Mouse (Mus musculus): ENCODE measurements around the gene Sec24b. TPM values are rescaled to one million over a fixed set of nuclear protein-coding genes. Genes with fewer than 3 reads are reported as not detected.
A peak's percentile ranks its signal among the peaks of the same experiment; 100 is the strongest.

The Sec24b gene
- polyA plus RNA-seq, 1 experiment from 2014 or later = 15.2 TPM

DNA sequence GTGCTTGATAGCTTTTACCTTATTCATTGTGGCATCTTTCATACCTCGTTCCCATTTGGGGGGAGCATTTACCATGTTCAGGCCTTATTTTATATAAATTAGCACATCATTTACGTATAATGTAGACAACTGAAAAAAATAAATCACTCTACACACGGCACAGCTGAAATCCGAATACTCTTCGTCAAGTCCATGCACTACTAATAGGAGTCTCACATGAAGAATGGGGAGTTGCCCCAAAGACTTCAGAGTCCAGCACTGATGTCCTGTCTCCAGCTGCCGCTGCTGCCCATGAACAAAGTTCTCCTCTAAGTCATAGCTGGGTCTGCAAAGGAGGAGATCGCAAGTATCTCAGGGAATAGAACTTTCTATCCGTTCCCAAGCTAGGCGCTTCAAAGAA is 15.9 kb upstream of the Sec24b start:
- no peaks in the 10 kb centered on the region for H3K4me1 ChIP-seq
- no peak overlapping the region for H3K9ac ChIP-seq
- 80% methylated on average over 9 of the region's 9 CpGs for WGBS (ENCODE audit: insufficient replicate concordance)
- H3K27me3 ChIP-seq (replicated peaks) = no peaks in the 10 kb centered on the region
- H3K9me3 ChIP-seq (replicated peaks) = no peaks in the 10 kb centered on the region
- H3K4me3 ChIP-seq = no peak overlapping the region
- H3K36me3 ChIP-seq = no peaks in the 10 kb centered on the region
- H3K27ac ChIP-seq = no peak overlapping the region
- no peak for ATAC-seq
- H3K4me2 ChIP-seq = no peak overlapping the region

DNA sequence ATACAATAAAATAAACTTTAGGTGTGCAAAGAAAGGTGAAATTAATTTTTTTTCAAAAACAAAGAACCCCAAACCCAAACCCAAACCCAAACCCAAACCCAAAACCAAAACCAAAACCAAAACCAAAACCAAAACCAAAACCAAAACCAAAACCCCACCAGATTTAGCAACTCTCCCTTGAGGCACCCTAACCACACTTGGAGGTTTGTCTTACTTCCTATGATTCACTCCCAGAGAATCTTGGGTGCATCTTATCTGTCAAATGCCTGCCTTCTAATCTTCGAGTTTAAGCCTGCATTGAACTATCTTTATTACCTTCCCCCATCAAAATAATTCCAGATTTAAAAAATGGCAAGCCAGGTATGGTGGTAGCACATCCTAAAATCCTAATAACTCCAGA is 14.4 kb upstream of the Sec24b start:
- WGBS (ENCODE audit: insufficient replicate concordance) = 33% methylated on average over 1 of the region's 1 CpGs
- Histone ChIP-seq H3K4me2 (no peak overlapping the region), H3K9ac (no peak overlapping the region), H3K27ac (no peak overlapping the region), H3K9me3 (replicated peaks) (no peaks in the 10 kb centered on the region), H3K4me1 (no peaks in the 10 kb centered on the region), H3K4me3 (no peak overlapping the region), H3K36me3 (no peaks in the 10 kb centered on the region), H3K27me3 (replicated peaks) (no peaks in the 10 kb centered on the region)
- no peak for ATAC-seq

DNA sequence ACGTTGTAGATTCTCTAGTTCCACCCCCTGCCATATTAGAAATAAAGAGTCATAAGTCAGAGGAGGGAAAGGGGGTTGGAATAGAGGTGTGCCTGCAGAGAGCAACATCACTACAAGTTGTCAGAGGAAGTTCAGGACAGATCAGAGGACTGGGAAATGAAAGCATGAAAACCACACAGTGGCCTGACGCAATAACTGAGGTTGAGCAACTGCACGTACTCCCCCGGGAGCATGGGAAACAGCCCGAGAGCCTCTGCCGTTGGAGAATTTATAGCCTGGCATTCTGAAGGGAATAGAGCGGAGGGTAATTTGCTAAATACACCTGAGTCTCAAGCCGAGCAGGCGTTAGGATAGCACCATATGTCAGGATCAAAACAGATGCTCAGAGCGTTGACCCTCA is 11.7 kb upstream of the Sec24b start:
- H3K4me2 ChIP-seq = peak overlapping the region; percentile 15; the same call in 1 of the 2 replicates

DNA sequence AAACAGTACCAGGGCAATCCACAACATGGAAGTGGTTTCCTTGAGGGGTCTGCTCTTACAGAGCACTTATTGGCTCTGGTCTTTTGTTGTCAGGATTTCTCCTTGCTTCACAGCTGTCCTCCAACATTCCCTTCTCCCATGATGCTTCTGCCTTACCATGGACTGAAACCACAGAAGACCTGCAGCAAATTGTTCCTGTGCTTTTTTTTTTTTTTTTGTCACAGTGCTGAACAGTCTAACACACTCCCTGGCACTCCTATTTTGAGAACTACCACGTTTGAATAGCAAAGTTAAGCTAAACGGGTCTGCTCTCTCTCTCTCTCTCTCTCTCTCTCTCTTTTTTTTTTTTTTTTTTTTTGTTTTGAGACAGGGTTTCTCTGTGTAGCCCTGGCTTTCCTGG is 10.6 kb upstream of the Sec24b start:
- H3K36me3 ChIP-seq = no peaks in the 10 kb centered on the region
- H3K27ac ChIP-seq = no peak overlapping the region
- H3K4me2 ChIP-seq = no peak overlapping the region
- H3K4me1 ChIP-seq = no peaks in the 10 kb centered on the region
- H3K9ac ChIP-seq = no peak overlapping the region
- H3K27me3 ChIP-seq (replicated peaks) = no peaks in the 10 kb centered on the region
- no peak for ATAC-seq
- H3K4me3 ChIP-seq = no peak overlapping the region
- no peaks in the 10 kb centered on the region for H3K9me3 ChIP-seq (replicated peaks)
- 37% methylated on average over 2 of the region's 2 CpGs for WGBS (ENCODE audit: insufficient replicate concordance)

More for the DNA sequence above, 11.7 kb upstream of the Sec24b start:
- H3K9ac ChIP-seq = no peak overlapping the region
- H3K36me3 ChIP-seq = no peaks in the 10 kb centered on the region
- WGBS (ENCODE audit: insufficient replicate concordance) = 33% methylated on average over 10 of the region's 10 CpGs
- H3K9me3 ChIP-seq (replicated peaks) = no peaks in the 10 kb centered on the region
- H3K27ac ChIP-seq = no peak overlapping the region
- H3K4me1 ChIP-seq = no peaks in the 10 kb centered on the region
- H3K4me3 ChIP-seq = no peak overlapping the region
- H3K27me3 ChIP-seq (replicated peaks) = no peaks in the 10 kb centered on the region
- peak; percentile 58 for ATAC-seq

DNA sequence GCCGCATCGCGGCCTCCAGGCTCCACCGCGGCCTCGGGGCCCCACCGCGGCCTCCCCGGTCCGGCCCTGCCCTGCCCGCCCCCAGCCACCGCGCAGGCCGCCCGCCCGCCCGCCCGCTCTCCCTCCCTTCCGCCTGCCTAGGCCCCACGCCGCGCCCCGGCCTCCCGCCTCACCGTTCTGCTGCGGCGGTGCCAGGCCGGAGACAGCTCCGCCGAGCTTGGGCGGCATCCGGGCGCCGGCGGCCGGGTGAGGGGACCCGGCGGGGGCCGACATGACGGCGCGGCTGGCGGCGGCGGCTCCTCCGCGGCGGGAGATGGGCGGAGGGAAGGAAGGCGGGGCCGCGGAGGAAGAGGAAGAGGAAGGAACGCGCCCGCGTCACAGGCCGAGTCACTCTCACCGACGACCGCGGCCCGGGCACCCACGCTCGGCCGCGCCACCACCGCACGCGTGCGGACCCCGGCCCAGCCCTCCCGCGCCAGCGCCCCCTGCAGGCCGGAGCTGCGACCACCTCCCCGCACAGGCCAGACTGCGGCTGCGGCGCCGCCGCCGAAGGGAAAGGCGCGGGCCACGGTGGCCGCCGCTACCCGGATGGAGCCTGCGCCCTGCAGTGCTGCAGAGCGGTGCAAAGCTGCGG is 840 bp downstream of the Sec24b start:
- no peaks in the 10 kb centered on the region for H3K9me3 ChIP-seq (replicated peaks)
- H3K4me1 ChIP-seq = peaks cover 55% of the 10 kb centered on the region
- WGBS (ENCODE audit: insufficient replicate concordance) = under 1% methylated on average over 60 of the region's 92 CpGs
- peak overlapping the region; percentile 88 for H3K4me2 ChIP-seq
- ATAC-seq = peak; percentile 88
- H3K27ac ChIP-seq = peak overlapping the region; percentile 92
- H3K27me3 ChIP-seq (replicated peaks) = peaks cover 18% of the 10 kb centered on the region; the same call in 1 of the 2 replicates
- peak overlapping the region; percentile 87 for H3K9ac ChIP-seq
- H3K36me3 ChIP-seq = peaks cover under 1% of the 10 kb centered on the region; the same call in 1 of the 2 replicates
- H3K4me3 ChIP-seq = peak overlapping the region; percentile 87

DNA sequence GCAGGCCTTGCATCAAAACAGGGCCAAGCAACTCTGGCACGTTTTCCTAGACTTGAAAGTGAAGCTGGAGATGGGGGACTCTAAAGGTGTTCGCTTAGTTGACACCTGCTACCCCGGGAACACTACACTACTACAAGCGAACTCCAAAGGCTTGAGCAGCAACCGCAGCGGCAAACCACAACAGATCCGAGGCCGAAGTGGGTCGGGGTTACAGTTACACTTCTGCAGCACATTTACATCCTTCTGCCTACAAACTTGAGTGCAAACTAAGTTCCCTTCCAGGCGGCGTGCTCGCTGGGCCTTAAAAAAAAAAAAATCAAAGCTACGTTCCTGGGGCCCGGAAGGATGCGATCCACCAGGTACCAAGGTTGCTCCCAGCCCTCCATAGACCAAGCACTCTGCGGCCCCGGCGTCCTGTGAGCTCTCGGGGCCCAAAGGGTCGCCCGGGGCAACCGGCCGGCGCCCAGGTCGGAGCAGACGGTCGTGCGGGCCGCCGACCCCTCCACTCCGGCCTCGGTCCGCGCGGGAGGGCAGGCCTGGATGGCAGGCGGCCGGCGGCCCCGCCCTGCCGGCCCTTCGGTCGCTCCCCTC is 1.5 kb downstream of the Sec24b start:
- peak overlapping the region; percentile 92 for H3K27ac ChIP-seq
- ATAC-seq = peak; percentile 53; the same call in 1 of the 2 replicates
- H3K9me3 ChIP-seq (replicated peaks) = no peaks in the 10 kb centered on the region
- H3K4me3 ChIP-seq = peak overlapping the region; percentile 87
- H3K4me1 ChIP-seq = peaks cover 61% of the 10 kb centered on the region
- peaks cover 4% of the 10 kb centered on the region; the same call in 1 of the 2 replicates for H3K36me3 ChIP-seq
- peaks cover 13% of the 10 kb centered on the region; the same call in 1 of the 2 replicates for H3K27me3 ChIP-seq (replicated peaks)
- H3K4me2 ChIP-seq = peak overlapping the region; percentile 88
- peak overlapping the region; percentile 87 for H3K9ac ChIP-seq
- under 1% methylated on average over 39 of the region's 42 CpGs for WGBS (ENCODE audit: insufficient replicate concordance)

DNA sequence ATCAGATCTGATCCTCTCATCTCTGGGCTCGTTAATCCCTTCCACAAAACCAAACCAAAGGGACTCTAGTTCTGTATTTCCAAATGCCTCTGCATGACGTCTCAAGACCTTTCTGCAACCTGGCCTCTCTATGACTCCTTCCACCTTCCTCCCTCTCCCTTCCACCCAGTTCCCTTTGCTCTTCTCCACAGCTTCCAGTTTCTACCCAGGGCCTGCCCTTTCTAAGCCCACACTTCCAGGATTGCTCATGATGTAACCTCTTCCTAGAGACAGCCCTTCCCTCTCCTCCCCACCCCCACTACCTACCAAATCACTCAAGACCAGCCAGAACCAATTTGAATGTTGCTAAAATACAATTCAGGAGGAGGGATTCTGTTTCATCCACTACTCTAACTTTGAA is 2.9 kb downstream of the Sec24b start:
- Histone ChIP-seq H3K27ac (0 out of 2 replicates have a peak overlapping the region, but pooled peaks have one; percentile 9), H3K4me1 (peaks cover 74% of the 10 kb centered on the region), H3K9me3 (replicated peaks) (no peaks in the 10 kb centered on the region), H3K4me3 (no peak overlapping the region), H3K9ac (no peak overlapping the region; the same call in 1 of the 2 replicates), H3K36me3 (peaks cover 8% of the 10 kb centered on the region; the same call in 1 of the 2 replicates), H3K4me2 (peak overlapping the region; percentile 88; the same call in 1 of the 2 replicates), H3K27me3 (replicated peaks) (peaks cover 10% of the 10 kb centered on the region; the same call in 1 of the 2 replicates)
- WGBS (ENCODE audit: insufficient replicate concordance) = 65% methylated on average over 2 of the region's 2 CpGs
- no peak for ATAC-seq

DNA sequence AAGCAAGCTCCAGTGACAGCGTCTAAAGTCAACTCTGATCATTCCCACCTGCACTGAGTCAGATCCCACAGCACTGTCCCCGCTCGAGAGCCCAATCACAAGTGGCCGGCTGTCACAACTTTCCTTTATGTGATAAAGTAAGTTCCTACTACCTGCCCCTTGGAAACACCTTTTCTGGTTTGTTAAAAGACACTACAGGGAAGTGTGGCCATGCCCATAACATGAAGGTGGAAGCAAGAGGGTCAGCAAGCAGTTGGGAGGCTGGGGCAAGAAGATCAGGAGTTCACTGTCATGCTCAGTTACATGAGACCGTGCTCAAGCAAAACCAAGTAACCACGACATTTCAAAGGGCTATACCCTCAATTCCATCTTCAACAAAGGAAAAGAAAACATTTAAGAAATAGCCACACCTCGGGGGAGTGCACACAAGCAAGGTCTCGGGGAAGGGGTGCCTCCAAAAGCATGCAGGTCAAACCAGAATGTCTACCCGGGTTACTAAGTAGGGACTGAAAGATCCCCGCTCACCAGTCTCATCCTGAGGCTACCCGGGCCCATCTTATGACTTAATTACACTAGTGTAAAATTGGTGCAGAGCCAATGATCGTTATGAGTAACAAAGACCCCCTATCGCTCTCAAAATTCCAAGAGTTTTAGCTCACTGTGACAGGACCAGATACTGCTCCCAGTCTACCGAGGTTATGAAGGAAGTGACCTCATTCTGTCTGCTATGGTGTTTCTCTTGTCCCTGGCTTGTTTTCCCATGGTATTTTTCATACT is 3.6 kb downstream of the Sec24b start:
- Histone ChIP-seq H3K4me3 (no peak overlapping the region), H3K4me2 (no peak overlapping the region), H3K9ac (0 out of 2 replicates have a peak overlapping the region, but pooled peaks have one; percentile 29), H3K36me3 (peaks cover 8% of the 10 kb centered on the region; the same call in 1 of the 2 replicates), H3K4me1 (peaks cover 81% of the 10 kb centered on the region), H3K27ac (no peak overlapping the region), H3K27me3 (replicated peaks) (peaks cover 3% of the 10 kb centered on the region; the same call in 1 of the 2 replicates), H3K9me3 (replicated peaks) (no peaks in the 10 kb centered on the region)
- WGBS (ENCODE audit: insufficient replicate concordance) = 68% methylated on average over 14 of the region's 14 CpGs
- ATAC-seq = no peak

DNA sequence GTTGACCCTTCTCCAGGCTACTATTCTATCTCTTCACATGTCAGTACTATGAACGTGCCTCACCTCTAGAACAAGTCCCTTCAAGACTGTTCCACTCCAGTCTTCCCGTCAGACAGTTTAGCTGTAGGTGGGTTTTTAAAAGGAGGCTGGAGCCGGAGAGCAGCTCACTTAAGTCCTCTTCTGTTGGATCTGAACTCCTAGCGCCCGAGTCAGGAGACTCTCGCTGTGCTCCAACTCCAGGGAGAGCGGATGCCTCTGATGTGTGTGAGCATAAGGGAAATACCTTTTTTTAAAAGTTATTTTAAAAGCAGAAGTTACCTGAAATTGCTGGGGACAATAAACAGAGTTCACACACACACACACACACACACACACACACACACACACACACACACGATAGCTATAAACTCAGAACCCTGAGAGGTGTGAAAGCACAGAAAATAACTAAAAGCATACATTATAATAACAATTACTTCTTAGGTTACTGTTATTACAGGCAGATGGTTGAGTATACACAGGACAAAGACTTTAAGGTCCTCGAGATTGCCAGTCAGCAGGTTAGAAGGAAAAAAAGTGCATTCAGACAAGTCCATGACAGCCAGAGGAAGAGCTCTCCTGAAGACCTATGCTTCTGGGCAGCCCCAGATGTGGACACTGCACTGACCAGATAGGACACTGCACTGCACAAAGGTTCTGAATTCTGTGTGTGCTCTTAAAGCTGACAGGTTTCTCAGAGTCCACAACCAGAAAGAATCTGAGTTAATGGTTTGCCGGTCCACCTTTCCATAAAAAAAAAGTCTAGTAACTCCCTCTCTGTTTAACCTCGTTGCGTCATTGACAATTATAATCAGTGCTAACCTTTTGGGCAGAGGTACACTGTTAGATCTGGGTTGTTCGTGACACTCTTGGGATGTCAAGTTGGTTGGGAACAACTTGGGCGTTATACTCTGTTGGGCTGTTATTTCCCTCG is 5.7 kb downstream of the Sec24b start:
- Histone ChIP-seq H3K4me1 (peaks cover 78% of the 10 kb centered on the region), H3K4me2 (no peak overlapping the region), H3K4me3 (no peak overlapping the region), H3K36me3 (peaks cover 8% of the 10 kb centered on the region; the same call in 1 of the 2 replicates), H3K9ac (no peak overlapping the region), H3K27me3 (replicated peaks) (no peaks in the 10 kb centered on the region), H3K27ac (no peak overlapping the region), H3K9me3 (replicated peaks) (no peaks in the 10 kb centered on the region)
- ATAC-seq = no peak
- WGBS (ENCODE audit: insufficient replicate concordance) = 79% methylated on average over 15 of the region's 15 CpGs

DNA sequence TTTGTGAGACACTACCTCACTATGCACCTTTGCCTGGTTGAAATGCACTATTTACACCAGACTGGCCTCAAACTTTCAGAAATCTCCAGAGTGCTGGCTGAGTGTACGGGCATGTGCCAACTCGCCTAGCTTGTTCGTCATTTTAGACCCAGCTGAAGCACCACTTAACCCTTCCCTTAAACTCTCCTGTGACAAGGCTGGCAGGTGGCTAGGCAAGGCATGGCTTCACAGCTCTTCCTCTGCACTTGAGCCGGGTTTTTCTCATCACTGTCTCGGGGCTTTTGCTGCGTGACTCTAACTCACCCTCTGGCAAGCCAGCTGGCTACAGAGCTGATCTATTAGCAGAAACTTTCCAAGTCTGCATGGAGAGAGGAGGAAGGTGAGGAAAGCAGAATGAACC is 6.8 kb downstream of the Sec24b start:
- H3K4me1 ChIP-seq = peaks cover 72% of the 10 kb centered on the region
- 85% methylated on average over 6 of the region's 6 CpGs for WGBS (ENCODE audit: insufficient replicate concordance)
- no peak for ATAC-seq
- H3K4me3 ChIP-seq = no peak overlapping the region
- no peak overlapping the region for H3K27ac ChIP-seq
- H3K4me2 ChIP-seq = no peak overlapping the region
- H3K9me3 ChIP-seq (replicated peaks) = no peaks in the 10 kb centered on the region
- H3K27me3 ChIP-seq (replicated peaks) = no peaks in the 10 kb centered on the region
- H3K9ac ChIP-seq = no peak overlapping the region
- H3K36me3 ChIP-seq = peaks cover 12% of the 10 kb centered on the region; the same call in 1 of the 2 replicates

Measured in liver, embryonic 12.5 days (tissue).